Mouse (Mus musculus) liver, adult 2 months (tissue): ENCODE data around the gene Aagab. TPM values are rescaled to one million over a fixed set of nuclear protein-coding genes. Genes with fewer than 3 reads are reported as not detected.

Experiments
- DNase-seq: peaks from one replicate; pipeline ENCODE4 v3.0.0-alpha.2; 2011; ENCODE audit warnings: low read depth, low spot score; ENCODE audit errors: extremely low read depth
- H3K27ac ChIP-seq: fragments of 200-500 bp; replicated peaks from 2 replicates; pipeline ENCODE4 v1.5.1; 2012; ENCODE audit warnings: low read depth, mild to moderate bottlenecking, control low read depth, inconsistent platforms, low read length; ENCODE audit not compliant: insufficient read depth
- H3K27me3 ChIP-seq: fragments of 200-500 bp; 2 replicates; pipeline ENCODE4 v1.6.1; 2012; ENCODE audit warnings: mild to moderate bottlenecking, moderate library complexity, low read length, inconsistent platforms; ENCODE audit not compliant: control insufficient read depth, insufficient read depth
- H3K36me3 ChIP-seq: fragments of 200-500 bp; 2 replicates; pipeline ENCODE4 v1.6.1; 2012; ENCODE audit warnings: low read length, inconsistent platforms; ENCODE audit not compliant: control insufficient read depth, insufficient read depth
- H3K4me1 ChIP-seq: fragments of 200-500 bp; 2 replicates; pipeline ENCODE4 v1.6.1; 2011; ENCODE audit warnings: low read length; ENCODE audit not compliant: control insufficient read depth, insufficient read depth
- H3K4me3 ChIP-seq: fragments of 200-500 bp; 2 replicates; pipeline ENCODE4 v1.5.1; 2011; ENCODE audit warnings: low read depth, mild to moderate bottlenecking, control low read depth, low read length, moderate library complexity; ENCODE audit not compliant: insufficient read depth
- H3K79me2 ChIP-seq: fragments of 200-500 bp; 2 replicates; pipeline ENCODE4 v1.6.1; 2012; ENCODE audit warnings: inconsistent platforms, mild to moderate bottlenecking, low read length, moderate library complexity; ENCODE audit not compliant: control insufficient read depth, insufficient read depth
- H3K9ac ChIP-seq: fragments of 200-500 bp; 2 replicates; pipeline ENCODE4 v1.6.1; 2012; ENCODE audit warnings: low read depth, mild to moderate bottlenecking, control low read depth, inconsistent platforms, low read length
- CTCF ChIP-seq: fragments of 200-500 bp; IDR thresholded peaks from 2 replicates; pipeline ENCODE4 v1.5.1; 2011; ENCODE audit warnings: low read depth, low read length, control low read depth
- POLR2A ChIP-seq: fragments of 200-500 bp; IDR thresholded peaks from 2 replicates; pipeline ENCODE4 v1.6.1; 2011; ENCODE audit warnings: low read length, control low read depth; ENCODE audit not compliant: insufficient read depth; ENCODE audit errors: extremely low read depth
- WGBS: fragments of 180-500 bp; shearing (Covaris S2); methylation state at CpG from one replicate; pipeline ENCODE4 v1.1.7; 2018; 5-methylcytosine and 5-hydroxymethylcytosine counted together
- polyA plus RNA-seq: library from polyadenylated mRNA; depleted of rRNA; stranded (reverse); fragments of >200 nt; gene quantifications from 2 replicates; pipeline ENCODE4 v1.2.3, GENCODE M21; 2012; rRNA removed
- total RNA-seq: library from RNA; depleted of rRNA; stranded (reverse); fragments of >200 nt; gene quantifications from 2 replicates; pipeline ENCODE4 v1.2.3, GENCODE M21; 2014; rRNA removed

Gene Aagab
- total and polyA plus RNA-seq, 2 experiments, result 11.9 to 14.9 TPM

DNA sequence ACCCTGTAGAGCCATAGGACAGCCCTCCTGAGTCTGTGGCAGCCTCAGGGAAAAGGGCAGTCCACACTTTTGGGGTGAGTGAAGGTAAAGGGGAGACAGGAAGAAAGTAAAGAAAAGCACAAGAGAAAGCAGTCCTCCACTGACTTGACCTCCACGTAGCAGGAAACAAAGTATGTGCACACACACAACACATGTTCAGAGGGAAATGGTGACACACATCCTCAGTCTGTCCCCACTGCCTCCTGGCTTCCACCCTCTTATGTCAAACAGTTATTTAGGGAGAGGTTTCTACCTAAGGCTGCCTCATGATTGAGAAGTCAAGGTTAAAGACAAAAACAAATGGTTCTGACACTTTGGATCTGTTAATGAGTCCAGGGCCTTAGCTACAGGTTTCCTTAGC, 88.1 kb downstream of the Aagab start:
- Histone ChIP-seq H3K9ac (no peak overlapping the region), H3K27ac (no peak overlapping the region), H3K4me1 (peaks cover 2% of the 10 kb centered on the region; the same call in 1 of the 2 replicates), H3K79me2 (peaks cover 32% of the 10 kb centered on the region), H3K27me3 (no peaks in the 10 kb centered on the region), H3K4me3 (no peak overlapping the region), H3K36me3 (no peaks in the 10 kb centered on the region)
- WGBS, result 81% methylated on average over 1 of the region's 1 CpGs
- no peak for DNase-seq
- TF ChIP-seq POLR2A (no peak), CTCF (no peak)

GRCm38 (mm10) chr9:63691960-63692359, 89.5 kb downstream of the Aagab start:
- H3K79me2 ChIP-seq, result peaks cover 34% of the 10 kb centered on the region
- H3K9ac ChIP-seq, result no peak overlapping the region
- no peak overlapping the region for H3K27ac ChIP-seq
- WGBS, result 34% methylated on average over 2 of the region's 2 CpGs
- H3K4me1 ChIP-seq, result peaks cover 4% of the 10 kb centered on the region; the same call in 1 of the 2 replicates
- no peaks in the 10 kb centered on the region for H3K27me3 ChIP-seq
- no peak overlapping the region for H3K4me3 ChIP-seq
- no peaks in the 10 kb centered on the region for H3K36me3 ChIP-seq
- TF ChIP-seq POLR2A (no peak), CTCF (no peak)
- no peak for DNase-seq

Other genes with a start within 250 kb of the Aagab start
- gene Map2k5, start 224.8 kb upstream of the Aagab start, total RNA-seq, result 13.3 and 14.6 TPM in 2 replicates
- 32.2 and 36.4 TPM in 2 replicates for gene Map2k5, start 224.8 kb upstream of the Aagab start, polyA plus RNA-seq
- 24.0 and 35.6 TPM in 2 replicates for gene 2300009A05Rik, start 203.4 kb upstream of the Aagab start, total RNA-seq
- 70.9 and 86.4 TPM in 2 replicates for gene 2300009A05Rik, start 203.4 kb upstream of the Aagab start, polyA plus RNA-seq
- 0.13 and 0.28 TPM in 2 replicates for gene Iqch, start 167 bp upstream of the Aagab start, total RNA-seq
- gene Iqch, start 167 bp upstream of the Aagab start, polyA plus RNA-seq, result 0.02 and 0.06 TPM in 2 replicates
- gene Smad3, start 155.3 kb downstream of the Aagab start, total RNA-seq, result 5.7 and 8.1 TPM in 2 replicates
- 7.8 and 8.9 TPM in 2 replicates for gene Smad3, start 155.3 kb downstream of the Aagab start, polyA plus RNA-seq